Mouse (Mus musculus) Patski (cell line): Measurements from ENCODE around the gene C1rl. TPM values are rescaled to one million over a fixed set of nuclear protein-coding genes. Genes with fewer than 3 reads are reported as not detected.

Experiments
- polyA plus RNA-seq: library from polyadenylated mRNA; unstranded; gene quantifications from one replicate; pipeline ENCODE4 v1.2.3, GENCODE M21; 2021

The C1rl gene
- polyA plus RNA-seq, 1 experiment from 2014 or later, result 20.3 TPM

Other genes starting within 250 kb of the C1rl start
- not detected for gene Cd163, start 188.5 kb upstream of the C1rl start, polyA plus RNA-seq
- 61.4 TPM for gene Pex5, start 78.0 kb upstream of the C1rl start, polyA plus RNA-seq
- gene Clstn3, start 28.3 kb upstream of the C1rl start, polyA plus RNA-seq, result 0.68 TPM
- gene C1ra, start 19.3 kb downstream of the C1rl start, polyA plus RNA-seq, result 59.0 TPM
- gene C1s1, start 49.2 kb downstream of the C1rl start, polyA plus RNA-seq, result 60.3 TPM
- gene C1rb, start 77.2 kb downstream of the C1rl start, polyA plus RNA-seq, result 7.9 TPM
- gene C1s2, start 143.0 kb downstream of the C1rl start, polyA plus RNA-seq, result 6.1 TPM
- gene Lpcat3, start 169.9 kb downstream of the C1rl start, polyA plus RNA-seq, result 107 TPM
- 100 TPM for gene Emg1, start 219.1 kb downstream of the C1rl start, polyA plus RNA-seq
- gene Phb2, start 219.2 kb downstream of the C1rl start, polyA plus RNA-seq, result 275 TPM
- gene Ptpn6, start 245.6 kb downstream of the C1rl start, polyA plus RNA-seq, result 1.5 TPM
- 270 TPM for gene Grcc10, start 248.3 kb downstream of the C1rl start, polyA plus RNA-seq